Mouse (Mus musculus) mouse embryonic stem cell (cell line): Measurements from ENCODE around the gene Xkr7.

ENCODE experiments used
- in situ Hi-C, 2 experiments: fragments of 300-500 bp; cut with MboI; formaldehyde crosslinking; loops; 1 replicate in 1 of 2; 3 replicates in 1 of 2; pipeline ENCODE4 v1.14.3; 2019 to 2020; ENCODE audit warnings: low sequenced_read_pairs in 2 of 2, low pct_unique_long_range_greater_than_20kb in 1 of 2, mixed read lengths in 1 of 2; ENCODE audit not compliant: unreplicated experiment in 1 of 2

The Xkr7 gene

DNA sequence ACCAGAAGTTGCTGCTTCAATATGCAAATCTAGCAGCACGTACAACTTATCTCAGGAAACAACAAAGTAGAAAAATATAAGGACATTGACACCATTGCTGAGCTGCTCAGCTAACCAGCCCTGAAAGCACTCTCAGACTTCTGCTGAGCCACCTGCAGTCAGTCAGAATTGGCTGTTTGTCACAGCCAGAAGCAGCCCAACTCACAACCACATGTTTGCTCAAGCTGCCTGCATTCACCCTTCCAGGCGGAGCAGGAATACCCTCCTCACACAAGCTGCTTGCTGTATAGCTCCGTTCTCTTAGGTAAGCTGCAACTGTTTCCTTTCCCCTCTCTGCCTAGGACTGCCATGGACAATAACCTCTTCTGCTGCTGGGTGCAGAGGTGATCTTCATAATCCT, 31.7 kb downstream of the Xkr7 start:
- in situ Hi-C loops = no loop called here

GRCm38 (mm10) chr2:153064190-153064970, 32.7 kb downstream of the Xkr7 start:
- in situ Hi-C loops = no loop called here

DNA sequence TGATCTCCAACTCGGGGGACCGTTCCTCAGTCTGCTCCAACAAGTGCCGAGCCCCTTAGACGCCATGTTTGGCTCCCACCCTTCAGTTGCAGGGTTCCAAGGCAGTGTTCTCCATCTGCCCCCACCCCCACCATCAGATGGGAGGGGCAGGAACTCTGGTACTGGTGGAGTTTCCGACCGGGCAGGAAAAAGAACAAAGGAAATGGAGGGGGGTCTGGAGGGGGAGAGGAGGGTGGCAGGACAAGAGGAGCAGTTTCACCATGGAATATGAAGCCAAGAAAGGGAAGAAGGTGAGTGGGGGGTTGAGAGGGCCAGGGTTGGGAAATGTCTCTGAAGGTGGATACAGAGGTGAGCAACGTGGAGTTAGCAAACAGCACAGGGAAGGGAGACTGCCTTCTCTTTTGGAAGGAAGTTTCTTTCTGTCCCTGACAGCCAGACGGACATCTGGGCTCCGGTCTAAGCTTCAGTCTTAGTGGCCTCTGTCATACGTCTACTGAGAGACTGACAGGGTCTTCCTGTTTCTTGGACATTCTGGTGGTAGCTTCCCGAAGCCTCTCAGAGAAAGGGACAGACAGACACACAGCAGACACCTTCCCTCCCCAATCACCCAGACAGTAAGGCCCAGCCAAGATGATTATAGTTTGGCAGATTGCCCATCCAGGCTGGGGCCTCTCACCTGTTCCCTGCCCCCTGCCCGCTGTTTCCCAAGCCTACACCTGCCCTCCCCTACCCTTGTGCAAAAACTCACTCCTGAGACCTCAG, 34.3 kb downstream of the Xkr7 start, which contains the start of gene Ccm2l:
TSS of gene Ccm2l (plus strand) at position 209 of the 762 bp plus-strand sequence.
- in situ Hi-C loops = no loop called here

DNA sequence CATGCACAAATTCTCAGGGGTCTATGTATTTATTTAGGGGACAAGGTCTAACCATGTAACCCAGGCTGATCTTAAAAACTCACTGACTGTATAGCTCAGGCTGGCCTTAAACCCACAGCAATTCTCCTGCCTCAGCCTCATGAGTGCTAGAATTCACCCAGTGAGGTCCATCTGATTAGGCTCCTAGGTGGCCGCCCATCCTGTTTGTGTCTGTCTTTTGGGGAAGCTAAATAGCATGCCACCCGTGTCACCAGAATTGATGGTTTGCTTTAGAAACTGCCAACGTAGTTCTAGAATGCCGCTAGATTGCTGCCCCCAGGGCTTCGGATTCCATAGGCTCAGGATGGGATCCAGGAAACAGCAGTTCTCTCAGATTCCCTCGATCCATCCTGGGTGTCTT, 35.3 kb downstream of the Xkr7 start:
- in situ Hi-C loops = no loop called here

DNA sequence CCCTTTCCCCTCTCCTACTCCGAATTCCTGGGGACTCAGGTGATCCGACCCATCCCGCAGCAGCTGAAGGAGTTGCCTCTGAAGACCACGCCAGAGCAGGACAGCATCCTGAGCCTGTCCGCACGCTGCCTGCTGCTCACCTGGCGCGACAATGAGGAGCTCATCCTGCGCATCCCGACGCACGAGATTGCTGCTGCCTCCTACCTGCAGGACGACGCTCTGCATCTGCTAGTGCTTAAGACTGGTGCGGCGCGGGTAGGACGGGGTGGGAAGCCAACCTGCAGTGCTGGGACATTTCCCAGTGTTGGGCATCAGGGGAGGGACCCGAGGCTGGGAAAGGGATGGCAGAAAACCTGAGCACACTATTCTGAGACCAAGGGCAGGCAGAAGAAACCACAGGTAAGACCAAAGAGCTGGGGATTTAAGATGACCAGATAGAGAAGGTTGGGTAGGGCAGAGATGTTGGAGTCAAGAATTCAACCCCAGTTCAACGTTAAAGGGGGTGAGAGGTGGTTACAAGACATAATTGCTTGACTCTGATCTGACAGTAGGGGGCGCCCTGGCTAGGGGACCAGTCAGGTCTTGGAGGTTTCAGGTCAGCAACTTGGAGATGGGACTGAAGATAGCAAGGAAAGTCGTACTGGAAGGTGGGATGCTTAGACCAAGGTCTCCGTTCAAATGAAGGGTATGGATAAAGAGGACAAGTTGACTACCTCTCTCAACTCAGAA, 39.3 kb downstream of the Xkr7 start:
- in situ Hi-C loops = no loop called here

GRCm38 (mm10) chr2:153071491-153072184, 40.0 kb downstream of the Xkr7 start:
- in situ Hi-C loops = no loop called here

DNA sequence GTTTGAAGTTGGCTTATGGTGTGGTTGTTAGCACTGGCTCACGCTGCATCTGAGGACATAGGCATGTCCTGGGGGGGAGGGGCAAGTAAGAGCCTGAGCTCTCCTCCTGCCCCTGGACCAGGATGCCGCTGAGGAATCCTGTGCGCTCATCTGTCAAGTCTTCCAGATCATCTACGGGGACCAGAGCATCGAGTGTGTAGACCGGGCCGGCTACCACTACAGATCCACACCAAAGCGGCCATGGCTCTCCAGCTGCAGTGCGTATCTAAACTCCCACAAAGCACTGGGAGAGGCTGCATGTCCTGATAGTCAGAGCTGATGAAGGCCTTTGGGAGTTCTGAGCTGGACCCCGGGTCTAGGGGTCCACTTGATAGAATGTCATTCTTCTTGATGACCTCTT, 43.0 kb downstream of the Xkr7 start:
- in situ Hi-C loops = no loop called here

GRCm38 (mm10) chr2:153075961-153076360, 44.3 kb downstream of the Xkr7 start:
- in situ Hi-C loops = no loop called here

- in situ Hi-C loops = no loop called here
These were observed 49.3 kb downstream of the Xkr7 start for GRCm38 (mm10) chr2:153080841-153081523.

- in situ Hi-C loops = no loop called here
These were observed 50.2 kb downstream of the Xkr7 start for GRCm38 (mm10) chr2:153081866-153082265.

GRCm38 (mm10) chr2:153083275-153083674, 51.6 kb downstream of the Xkr7 start:
- in situ Hi-C loops = no loop called here

GRCm38 (mm10) chr2:153083824-153084223, 52.2 kb downstream of the Xkr7 start:
- in situ Hi-C loops = no loop called here

DNA sequence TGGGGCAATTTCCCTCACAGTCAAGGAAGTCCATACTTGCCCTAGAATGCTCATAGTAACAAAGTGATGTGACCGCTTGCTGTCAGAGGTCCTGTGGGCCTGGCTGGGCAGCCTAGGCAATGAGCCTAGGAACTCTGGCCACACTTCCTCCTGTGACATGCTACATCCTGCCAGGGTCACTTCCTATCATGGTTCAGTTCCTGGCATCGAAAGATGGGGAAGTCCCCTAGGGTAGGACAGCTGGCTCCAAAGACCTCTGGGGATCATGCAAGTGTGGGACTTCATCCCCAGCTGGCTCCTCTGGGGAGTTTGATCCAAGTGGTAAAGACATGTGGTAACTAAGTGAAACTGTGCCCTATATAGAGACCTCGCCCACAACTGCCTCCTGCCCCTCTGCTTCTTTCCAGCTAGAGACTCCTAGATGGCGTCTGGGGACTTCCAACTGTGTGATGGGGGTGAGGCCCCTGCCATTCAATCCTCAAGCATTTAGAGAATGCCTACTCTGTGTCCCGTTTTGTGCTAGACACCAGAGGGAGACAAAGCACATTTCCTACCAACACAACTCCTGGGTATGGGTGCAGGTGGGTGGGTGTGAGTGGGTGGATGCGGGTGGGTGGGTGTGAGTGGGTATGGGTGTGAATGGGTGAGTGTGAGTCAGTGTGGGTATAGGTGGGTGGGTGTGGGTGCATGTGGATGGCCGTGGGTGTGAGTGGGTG, 52.8 kb downstream of the Xkr7 start:
- in situ Hi-C loops = no loop called here

GRCm38 (mm10) chr2:153085556-153085955, 53.9 kb downstream of the Xkr7 start:
- in situ Hi-C loops = no loop called here

- in situ Hi-C loops = no loop called here
These were observed 54.5 kb downstream of the Xkr7 start for GRCm38 (mm10) chr2:153086166-153086565.

DNA sequence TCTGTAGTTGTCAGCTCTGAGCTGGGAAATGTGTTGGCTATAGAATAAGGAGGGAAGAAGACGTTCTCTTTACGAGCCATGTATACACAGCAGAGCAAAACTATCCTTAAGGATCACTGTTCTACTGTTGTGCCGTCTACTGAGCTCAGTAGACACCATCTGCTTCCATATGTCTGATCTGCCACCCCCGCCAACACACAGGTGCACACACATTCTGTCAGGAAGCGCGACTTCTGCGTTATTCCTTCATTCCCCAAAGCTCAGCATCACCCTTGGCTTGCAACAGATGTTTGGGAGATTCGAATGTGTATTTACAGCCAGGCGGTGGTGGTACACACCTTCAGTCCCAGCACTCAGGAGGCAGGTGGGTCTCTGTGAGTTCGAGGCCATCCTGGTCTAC, 55.4 kb downstream of the Xkr7 start:
- in situ Hi-C loops = no loop called here

GRCm38 (mm10) chr2:153089316-153089715, 57.7 kb downstream of the Xkr7 start:
- in situ Hi-C loops = no loop called here
